Mouse (Mus musculus) kidney, embryonic 15.5 days (tissue): ENCODE measurements around the gene Fgfr2. TPM values are rescaled to one million over a fixed set of nuclear protein-coding genes. Genes with fewer than 3 reads are reported as not detected.

Experiments used
- ATAC-seq: fragments of 200-750 bp; cut with Nextera tagmentation; replicated peaks from 2 replicates; pipeline ENCODE4 v1.8.0; 2017; ENCODE audit warnings: moderate TSS enrichment; ENCODE audit not compliant: low FRiP score
- H3K27ac ChIP-seq: fragments of 300-500 bp; sonication (generic); 2 replicates; pipeline ENCODE4 v1.5.1; 2015; ENCODE audit warnings: mild to moderate bottlenecking, inconsistent platforms
- H3K27me3 ChIP-seq: fragments of 300-500 bp; sonication (generic); 2 replicates; pipeline ENCODE4 v1.6.1; 2015; ENCODE audit warnings: inconsistent platforms
- H3K36me3 ChIP-seq: fragments of 300-500 bp; sonication (generic); 2 replicates; pipeline ENCODE4 v1.6.1; 2015; ENCODE audit warnings: inconsistent platforms
- H3K4me1 ChIP-seq: fragments of 300-500 bp; sonication (generic); 2 replicates; pipeline ENCODE4 v1.6.1; 2015; ENCODE audit warnings: inconsistent platforms
- H3K4me2 ChIP-seq: fragments of 300-500 bp; sonication (generic); 2 replicates; pipeline ENCODE4 v1.6.1; 2015; ENCODE audit warnings: moderate library complexity, mild to moderate bottlenecking, inconsistent platforms
- H3K4me3 ChIP-seq: fragments of 300-500 bp; sonication (generic); replicated peaks from 2 replicates; pipeline ENCODE4 v1.5.1; 2015; ENCODE audit warnings: mild to moderate bottlenecking, inconsistent platforms
- H3K9ac ChIP-seq: fragments of 300-500 bp; sonication (generic); 2 replicates; pipeline ENCODE4 v1.6.1; 2015; ENCODE audit warnings: mild to moderate bottlenecking, inconsistent platforms
- H3K9me3 ChIP-seq: fragments of 300-500 bp; sonication (generic); replicated peaks from 2 replicates; pipeline ENCODE4 v1.6.1; 2016; ENCODE audit warnings: inconsistent platforms
- WGBS: fragments of 180-500 bp; shearing (Covaris S2); methylation state at CpG from one replicate; pipeline ENCODE4 v1.1.7; 2015; ENCODE audit warnings: mixed read lengths; 5-methylcytosine and 5-hydroxymethylcytosine counted together
- polyA plus RNA-seq: library from polyadenylated mRNA; unstranded; fragments of >200 nt; fragmentation: Nextera tagmentation; extraction: Ambion mirVana; gene quantifications from 2 replicates; pipeline ENCODE4 v1.2.1, GENCODE M21; 2015

The Fgfr2 gene
- polyA plus RNA-seq, 1 experiment from 2014 or later = 104 TPM

- Histone ChIP-seq H3K36me3 (peaks cover under 1% of the 10 kb centered on the region), H3K4me1 (peaks cover 36% of the 10 kb centered on the region), H3K9ac (no peak overlapping the region), H3K27me3 (peaks cover 80% of the 10 kb centered on the region), H3K4me3 (peak overlapping the region; percentile 8; the same call in 1 of the 2 replicates), H3K27ac (no peak overlapping the region), H3K4me2 (peak overlapping the region; percentile 9; the same call in 1 of the 2 replicates), H3K9me3 (no peaks in the 10 kb centered on the region)
- under 1% methylated on average over 37 of the region's 37 CpGs for WGBS
- no peak for ATAC-seq
Observed at GRCm38 (mm10) chr7:131556541-131557271, 1566.4 kb downstream of the Fgfr2 start.

GRCm38 (mm10) chr7:131556116-131556515, 1567.0 kb downstream of the Fgfr2 start:
- no peak for ATAC-seq
- H3K36me3 ChIP-seq = no peaks in the 10 kb centered on the region
- WGBS = under 1% methylated on average over 9 of the region's 9 CpGs
- H3K4me2 ChIP-seq = no peak overlapping the region
- no peak overlapping the region for H3K4me3 ChIP-seq
- H3K27me3 ChIP-seq = peaks cover 85% of the 10 kb centered on the region
- H3K9me3 ChIP-seq = no peaks in the 10 kb centered on the region
- H3K4me1 ChIP-seq = peaks cover 33% of the 10 kb centered on the region
- no peak overlapping the region for H3K9ac ChIP-seq
- no peak overlapping the region for H3K27ac ChIP-seq

GRCm38 (mm10) chr7:131555301-131556081, 1567.7 kb downstream of the Fgfr2 start:
- no peak for ATAC-seq
- Histone ChIP-seq H3K4me2 (peak overlapping the region; percentile 41), H3K9me3 (no peaks in the 10 kb centered on the region), H3K36me3 (no peaks in the 10 kb centered on the region), H3K4me3 (peak overlapping the region; percentile 22), H3K27me3 (peaks cover 92% of the 10 kb centered on the region), H3K4me1 (peaks cover 31% of the 10 kb centered on the region), H3K9ac (no peak overlapping the region), H3K27ac (no peak overlapping the region)
- under 1% methylated on average over 68 of the region's 68 CpGs for WGBS

- H3K4me2 ChIP-seq = peak overlapping the region; percentile 55
- H3K9ac ChIP-seq = no peak overlapping the region
- 1% methylated on average over 45 of the region's 45 CpGs for WGBS
- H3K4me1 ChIP-seq = peaks cover 31% of the 10 kb centered on the region
- H3K4me3 ChIP-seq = peak overlapping the region; percentile 33
- no peaks in the 10 kb centered on the region for H3K36me3 ChIP-seq
- 0 out of 2 replicates have a peak, but pooled peaks have one; percentile 30 for ATAC-seq
- no peaks in the 10 kb centered on the region for H3K9me3 ChIP-seq
- peaks cover 100% of the 10 kb centered on the region for H3K27me3 ChIP-seq
- no peak overlapping the region for H3K27ac ChIP-seq
Observed at GRCm38 (mm10) chr7:131554341-131555180, 1568.6 kb downstream of the Fgfr2 start.

- H3K4me1 ChIP-seq = peaks cover 31% of the 10 kb centered on the region
- peak overlapping the region; percentile 33 for H3K4me3 ChIP-seq
- peaks cover 100% of the 10 kb centered on the region for H3K27me3 ChIP-seq
- no peaks in the 10 kb centered on the region for H3K9me3 ChIP-seq
- WGBS = under 1% methylated on average over 38 of the region's 39 CpGs
- ATAC-seq = peak; percentile 26; the same call in 1 of the 2 replicates
- H3K27ac ChIP-seq = no peak overlapping the region
- H3K4me2 ChIP-seq = peak overlapping the region; percentile 55
- H3K9ac ChIP-seq = no peak overlapping the region
- H3K36me3 ChIP-seq = no peaks in the 10 kb centered on the region
Observed at GRCm38 (mm10) chr7:131553771-131554175, 1569.4 kb downstream of the Fgfr2 start.

GRCm38 (mm10) chr7:131552781-131553180, 1570.4 kb downstream of the Fgfr2 start:
- Histone ChIP-seq H3K36me3 (no peaks in the 10 kb centered on the region), H3K4me1 (peaks cover 31% of the 10 kb centered on the region), H3K9me3 (no peaks in the 10 kb centered on the region), H3K27me3 (peaks cover 100% of the 10 kb centered on the region), H3K9ac (no peak overlapping the region), H3K27ac (no peak overlapping the region), H3K4me3 (no peak overlapping the region), H3K4me2 (no peak overlapping the region)
- ATAC-seq = no peak
- 3% methylated on average over 5 of the region's 5 CpGs for WGBS

GRCm38 (mm10) chr7:131551931-131552741, 1571.0 kb downstream of the Fgfr2 start:
- under 1% methylated on average over 42 of the region's 42 CpGs for WGBS
- H3K27me3 ChIP-seq = peaks cover 100% of the 10 kb centered on the region

GRCm38 (mm10) chr7:131551471-131551870, 1571.7 kb downstream of the Fgfr2 start:
- under 1% methylated on average over 4 of the region's 4 CpGs for WGBS

More at GRCm38 (mm10) chr7:131551931-131552741, 1571.0 kb downstream of the Fgfr2 start:
- Histone ChIP-seq H3K27ac (no peak overlapping the region), H3K4me3 (no peak overlapping the region), H3K36me3 (no peaks in the 10 kb centered on the region), H3K4me2 (no peak overlapping the region), H3K4me1 (peaks cover 31% of the 10 kb centered on the region), H3K9me3 (no peaks in the 10 kb centered on the region), H3K9ac (no peak overlapping the region)
- no peak for ATAC-seq

GRCm38 (mm10) chr7:131548473-131548872, 1574.7 kb downstream of the Fgfr2 start, which contains the start of gene Hmx2:
Gene Hmx2 (plus strand): TSS chr7:131548773.
- Histone ChIP-seq H3K27ac (no peak within 1 kb of the TSS), H3K27me3 (peaks cover 98% of the 10 kb centered on the region), H3K4me3 (no peak within 1 kb of the TSS), H3K36me3 (no peaks in the 10 kb centered on the region), H3K4me1 (peaks cover 12% of the 10 kb centered on the region), H3K4me2 (no peak within 1 kb of the TSS), H3K9ac (no peak within 1 kb of the TSS), H3K9me3 (no peaks in the 10 kb centered on the region)
- 1% methylated on average over 3 of the region's 3 CpGs for WGBS
- ATAC-seq = no peak

More at GRCm38 (mm10) chr7:131551471-131551870, 1571.7 kb downstream of the Fgfr2 start:
- no peaks in the 10 kb centered on the region for H3K9me3 ChIP-seq
- peaks cover 25% of the 10 kb centered on the region for H3K4me1 ChIP-seq
- no peak overlapping the region for H3K4me2 ChIP-seq
- H3K4me3 ChIP-seq = no peak overlapping the region
- peaks cover 100% of the 10 kb centered on the region for H3K27me3 ChIP-seq
- no peaks in the 10 kb centered on the region for H3K36me3 ChIP-seq
- no peak overlapping the region for H3K9ac ChIP-seq
- ATAC-seq = no peak
- H3K27ac ChIP-seq = no peak overlapping the region

GRCm38 (mm10) chr7:131547481-131547880, 1575.7 kb downstream of the Fgfr2 start:
- Histone ChIP-seq H3K27ac (no peak overlapping the region), H3K4me1 (peaks cover 22% of the 10 kb centered on the region), H3K4me2 (no peak overlapping the region), H3K9me3 (no peaks in the 10 kb centered on the region), H3K9ac (no peak overlapping the region), H3K4me3 (no peak overlapping the region), H3K27me3 (peaks cover 98% of the 10 kb centered on the region), H3K36me3 (no peaks in the 10 kb centered on the region)
- 5% methylated on average over 5 of the region's 5 CpGs for WGBS
- no peak for ATAC-seq

GRCm38 (mm10) chr7:131546423-131546822, 1576.7 kb downstream of the Fgfr2 start:
- ATAC-seq = no peak
- Histone ChIP-seq H3K9ac (no peak overlapping the region), H3K36me3 (no peaks in the 10 kb centered on the region), H3K4me1 (peaks cover 32% of the 10 kb centered on the region), H3K9me3 (no peaks in the 10 kb centered on the region), H3K27me3 (peaks cover 98% of the 10 kb centered on the region), H3K27ac (no peak overlapping the region), H3K4me2 (no peak overlapping the region), H3K4me3 (no peak overlapping the region)
- 0% methylated on average over 2 of the region's 2 CpGs for WGBS
